Mouse (Mus musculus) brain, adult 2 months (tissue): ENCODE results near the gene Tagln3.

Experiments
- DNase-seq: peaks from one replicate; pipeline ENCODE4 v3.0.0; 2011; ENCODE audit warnings: low read depth, low spot score

Tagln3 gene

GRCm38 (mm10) chr16:45720022-45720630 lies 4.3 kb downstream of the Tagln3 start:
- DNase-seq: peak; percentile 79

- no peak for DNase-seq
Observed at GRCm38 (mm10) chr16:45718296-45718695, 6.1 kb downstream of the Tagln3 start.

- DNase-seq: peak; percentile 73
Observed at GRCm38 (mm10) chr16:45714489-45715150, 9.8 kb downstream of the Tagln3 start.

- DNase-seq: peak; percentile 40
Observed at GRCm38 (mm10) chr16:45713878-45714277, 10.5 kb downstream of the Tagln3 start.

GRCm38 (mm10) chr16:45713261-45713660 lies 11.1 kb downstream of the Tagln3 start:
- no peak for DNase-seq

- peak; percentile 76 for DNase-seq
Observed at GRCm38 (mm10) chr16:45711263-45711662, 13.1 kb downstream of the Tagln3 start.

- peak; percentile 73 for DNase-seq
Observed at GRCm38 (mm10) chr16:45699301-45699700, 25.1 kb downstream of the Tagln3 start.

- DNase-seq: peak; percentile 26
Observed at GRCm38 (mm10) chr16:45697996-45698395, 26.4 kb downstream of the Tagln3 start.

GRCm38 (mm10) chr16:45695445-45696160 lies 28.8 kb downstream of the Tagln3 start:
- peak; percentile 76 for DNase-seq

- no peak for DNase-seq
Observed at GRCm38 (mm10) chr16:45693558-45693957, 30.9 kb downstream of the Tagln3 start, which contains the start of gene Tmprss7. Tmprss7 (minus strand) TSS chr16:45693658.

- no peak for DNase-seq
Observed at GRCm38 (mm10) chr16:45692851-45693250, 31.6 kb downstream of the Tagln3 start.

- peak; percentile 87 for DNase-seq
Observed at GRCm38 (mm10) chr16:45690178-45690577, 34.2 kb downstream of the Tagln3 start.

- peak; percentile 95 for DNase-seq
Observed at GRCm38 (mm10) chr16:45686833-45687232, 37.6 kb downstream of the Tagln3 start.

GRCm38 (mm10) chr16:45685295-45685694 lies 39.1 kb downstream of the Tagln3 start:
- peak; percentile 65 for DNase-seq

- peak; percentile 77 for DNase-seq
Observed at GRCm38 (mm10) chr16:45684815-45685214, 39.6 kb downstream of the Tagln3 start.

- DNase-seq: peak; percentile 54
Observed at GRCm38 (mm10) chr16:45676462-45676861, 47.9 kb downstream of the Tagln3 start.

- peak; percentile 45 for DNase-seq
Observed at GRCm38 (mm10) chr16:45670005-45670404, 54.4 kb downstream of the Tagln3 start.

GRCm38 (mm10) chr16:45668178-45668577 lies 56.2 kb downstream of the Tagln3 start:
- no peak for DNase-seq

GRCm38 (mm10) chr16:45666136-45666535 lies 58.3 kb downstream of the Tagln3 start:
- no peak for DNase-seq

GRCm38 (mm10) chr16:45662381-45662780 lies 62.0 kb downstream of the Tagln3 start:
- no peak for DNase-seq
